Mouse (Mus musculus): ENCODE results near the gene Rasl10a.

DNA sequence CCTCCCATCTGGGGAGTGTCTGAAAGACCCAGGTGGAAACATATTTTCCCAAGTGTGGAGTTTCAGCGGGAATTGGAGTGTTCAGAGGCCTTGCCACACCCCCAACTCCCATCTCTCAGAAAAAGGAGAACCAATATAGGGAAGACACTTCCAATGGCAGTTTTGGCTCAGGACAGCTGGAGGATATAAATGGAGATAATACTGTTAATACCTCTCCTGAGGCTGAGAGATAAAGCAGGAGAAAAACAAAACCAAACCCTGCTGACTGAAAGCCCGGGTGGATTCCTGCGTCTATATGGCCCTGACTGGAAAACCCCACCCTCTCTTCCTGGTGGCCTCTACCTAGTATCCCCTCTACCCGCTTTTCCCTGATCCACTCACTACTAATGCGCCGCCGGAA lies 44.5 kb downstream of the Rasl10a start:
- TF ChIP-seq CTCF (IDR thresholded peaks at IDR 0.05; ENCODE audit: low read depth): no peak
- TF ChIP-seq EP300 (IDR thresholded peaks at IDR 0.05; ENCODE audit: low read depth): peak; percentile 82
